Mouse (Mus musculus) heart, postnatal 0 days (tissue): ENCODE results near the gene Bptf. TPM values are rescaled to one million over a fixed set of nuclear protein-coding genes. Genes with fewer than 3 reads are reported as not detected.

ENCODE experiments used
- ATAC-seq: fragments of 200-750 bp; cut with Nextera tagmentation; 2 replicates; pipeline ENCODE4 v1.8.0; 2017; ENCODE audit warnings: low read depth, moderate number of reproducible peaks, moderate library complexity; ENCODE audit not compliant: insufficient read depth
- DNase-seq: peaks from one replicate; pipeline ENCODE4 v3.0.0-alpha.2; 2016; ENCODE audit warnings: low spot score
- H3K27ac ChIP-seq: fragments of 300-500 bp; sonication (generic); 2 replicates; pipeline ENCODE4 v1.5.1; 2014; ENCODE audit warnings: low read depth, mild to moderate bottlenecking
- H3K27me3 ChIP-seq: fragments of 300-500 bp; sonication (generic); 2 replicates; pipeline ENCODE4 v1.6.1; 2014; ENCODE audit warnings: low read length, mixed read lengths; ENCODE audit not compliant: control insufficient read depth, insufficient read depth
- H3K36me3 ChIP-seq: fragments of 300-500 bp; sonication (generic); replicated peaks from 2 replicates; pipeline ENCODE4 v1.6.1; 2014; ENCODE audit warnings: low read length, mixed read lengths; ENCODE audit not compliant: control insufficient read depth, insufficient read depth
- H3K4me1 ChIP-seq: fragments of 300-500 bp; sonication (generic); 2 replicates; pipeline ENCODE4 v1.6.1; 2014; ENCODE audit warnings: antibody characterized with exemption; ENCODE audit not compliant: control insufficient read depth, insufficient read depth
- H3K4me2 ChIP-seq: fragments of 300-500 bp; sonication (generic); 2 replicates; pipeline ENCODE4 v1.6.1; 2014; ENCODE audit warnings: low read depth, mild to moderate bottlenecking, low read length, moderate library complexity
- H3K4me3 ChIP-seq: fragments of 300-500 bp; sonication (generic); 2 replicates; pipeline ENCODE4 v1.5.1; 2014; ENCODE audit warnings: low read depth, low read length
- H3K9ac ChIP-seq: fragments of 300-500 bp; sonication (generic); replicated peaks from 2 replicates; pipeline ENCODE4 v1.6.1; 2014; ENCODE audit warnings: low read depth, low read length, mixed read lengths
- H3K9me3 ChIP-seq: fragments of 300-500 bp; sonication (generic); replicated peaks from 2 replicates; pipeline ENCODE4 v1.6.1; 2016; ENCODE audit warnings: low read length; ENCODE audit not compliant: control insufficient read depth
- CTCF ChIP-seq: IDR thresholded peaks from 2 replicates; pipeline ENCODE4 v1.5.1; 2016; ENCODE audit warnings: antibody characterized with exemption, control low read depth, low read depth
- EP300 ChIP-seq: IDR thresholded peaks from 2 replicates; pipeline ENCODE4 v1.6.1; 2016; ENCODE audit warnings: antibody characterized with exemption, low read depth
- WGBS: fragments of 180-500 bp; shearing (Covaris S2); extraction: QIAGEN DNeasy Blood & Tissue Kit; methylation state at CpG from one replicate; pipeline ENCODE4 v1.1.7; 2014; 5-methylcytosine and 5-hydroxymethylcytosine counted together
- polyA plus RNA-seq: library from polyadenylated mRNA; unstranded; fragments of >200 nt; fragmentation: Nextera tagmentation; extraction: Ambion mirVana; gene quantifications from 2 replicates; pipeline ENCODE4 v1.2.1, GENCODE M21; 2015
- total RNA-seq: library from RNA; depleted of rRNA; stranded (reverse); fragments of >200 nt; gene quantifications from 2 replicates; pipeline ENCODE4 v1.2.3, GENCODE M21; 2014; ENCODE audit warnings: low replicate concordance; rRNA removed

The Bptf gene
- 13.7 and 25.8 TPM in 2 replicates for total RNA-seq
- polyA plus RNA-seq, result 11.7 and 11.8 TPM in 2 replicates

DNA sequence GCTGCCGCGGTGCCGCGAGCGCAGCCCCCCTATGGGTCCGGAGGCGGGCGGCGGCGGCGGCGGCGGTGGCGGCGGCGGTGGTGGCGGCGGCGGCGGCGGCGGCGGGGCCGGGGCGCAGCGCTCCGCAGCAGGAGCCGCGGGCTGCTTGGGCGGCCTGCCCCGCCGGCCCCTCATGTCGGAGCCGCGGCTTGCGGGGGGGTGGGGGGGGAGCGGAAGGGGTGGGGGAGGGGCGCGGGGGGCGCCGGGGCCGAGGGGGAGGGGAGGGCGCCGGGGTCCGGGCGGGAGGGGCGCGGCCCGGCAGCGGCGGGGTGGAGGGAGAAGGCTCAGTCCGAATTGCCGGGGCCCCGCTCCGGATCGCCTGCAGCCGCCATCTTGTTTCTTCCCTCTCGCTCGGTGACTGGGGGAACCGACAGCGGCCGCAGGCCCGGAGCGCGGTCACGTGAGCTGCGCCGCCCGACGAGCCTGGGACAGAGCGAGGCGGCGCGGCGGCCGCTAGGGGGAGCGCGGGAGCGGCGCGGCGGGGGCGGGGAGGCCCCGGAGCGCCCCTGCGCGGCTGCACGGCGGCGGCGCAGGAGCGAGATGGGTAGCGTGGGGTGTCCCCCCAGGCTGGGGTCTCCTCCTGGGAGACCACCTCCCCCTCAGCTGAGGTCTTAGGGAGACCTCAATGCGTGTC lies at the start of gene Bptf:
Gene Bptf (minus strand): TSS at position 379 of the 673 bp plus-strand sequence.
- TF ChIP-seq CTCF (peak; percentile 46), EP300 (no peak)
- Histone ChIP-seq H3K9ac (peak within 1 kb of the TSS; percentile 96), H3K27ac (peak within 1 kb of the TSS; percentile 96), H3K36me3 (no peaks in the 10 kb centered on the region), H3K4me1 (peaks cover 14% of the 10 kb centered on the region; the same call in 1 of the 2 replicates), H3K27me3 (no peaks in the 10 kb centered on the region), H3K9me3 (no peaks in the 10 kb centered on the region), H3K4me3 (peak within 1 kb of the TSS; percentile 84), H3K4me2 (peak within 1 kb of the TSS; percentile 93)
- 0% methylated on average over 27 of the region's 94 CpGs for WGBS
- DNase-seq, result peak; percentile 89
- ATAC-seq, result peak; percentile 98

DNA sequence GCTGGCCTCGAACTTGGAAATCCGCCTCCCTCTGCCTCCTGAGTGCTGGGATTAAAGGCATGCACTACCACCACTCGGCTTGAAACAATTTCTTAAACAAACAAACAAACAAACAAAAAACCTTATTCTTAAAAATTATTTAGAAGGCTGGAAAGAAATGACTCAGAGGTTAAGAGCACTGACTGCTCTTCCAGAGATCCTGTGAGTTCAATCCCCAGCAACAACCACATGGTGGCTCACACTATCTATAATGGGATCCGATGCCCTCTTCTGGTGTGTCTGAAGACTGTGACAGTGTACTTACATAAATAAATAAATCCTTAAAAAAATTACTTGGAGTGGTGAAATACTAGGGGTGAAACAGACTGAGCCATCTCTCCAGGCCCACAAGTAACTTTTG lies 29.3 kb upstream of the Bptf start:
- Histone ChIP-seq H3K9me3 (no peaks in the 10 kb centered on the region), H3K4me1 (peaks cover 14% of the 10 kb centered on the region), H3K27ac (no peak overlapping the region), H3K4me3 (no peak overlapping the region), H3K27me3 (no peaks in the 10 kb centered on the region), H3K36me3 (peaks cover 6% of the 10 kb centered on the region), H3K4me2 (no peak overlapping the region), H3K9ac (no peak overlapping the region)
- WGBS, result 74% methylated on average over 4 of the region's 4 CpGs
- ATAC-seq (no peak), DNase-seq (no peak)
- no peak for TF ChIP-seq EP300
- no peak for TF ChIP-seq CTCF

- DNase-seq, result no peak
Observed at GRCm38 (mm10) chr11:107159034-107159433, 27.1 kb upstream of the Bptf start.

GRCm38 (mm10) chr11:107156977-107157642 lies 25.2 kb upstream of the Bptf start:
- peaks cover 14% of the 10 kb centered on the region for H3K4me1 ChIP-seq
- peak; percentile 75 for ATAC-seq
- peak; percentile 34 for DNase-seq
- no peak overlapping the region for H3K4me3 ChIP-seq
- no peaks in the 10 kb centered on the region for H3K36me3 ChIP-seq
- 19% methylated on average over 5 of the region's 5 CpGs for WGBS
- H3K9me3 ChIP-seq, result no peaks in the 10 kb centered on the region
- no peaks in the 10 kb centered on the region for H3K27me3 ChIP-seq
- H3K4me2 ChIP-seq, result no peak overlapping the region
- H3K9ac ChIP-seq, result no peak overlapping the region
- peak overlapping the region; percentile 54 for H3K27ac ChIP-seq
- TF ChIP-seq CTCF (no peak), EP300 (no peak)

More at GRCm38 (mm10) chr11:107159034-107159433, 27.1 kb upstream of the Bptf start:
- WGBS, result 68% methylated on average over 1 of the region's 1 CpGs
- H3K27ac ChIP-seq, result no peak overlapping the region
- peaks cover 14% of the 10 kb centered on the region for H3K4me1 ChIP-seq
- no peak overlapping the region for H3K9ac ChIP-seq
- no peaks in the 10 kb centered on the region for H3K9me3 ChIP-seq
- H3K27me3 ChIP-seq, result no peaks in the 10 kb centered on the region
- ATAC-seq, result no peak
- no peak overlapping the region for H3K4me3 ChIP-seq
- H3K36me3 ChIP-seq, result no peaks in the 10 kb centered on the region
- H3K4me2 ChIP-seq, result no peak overlapping the region
- TF ChIP-seq CTCF (peak; percentile 33; the same call in 1 of the 2 replicates), EP300 (no peak)

DNA sequence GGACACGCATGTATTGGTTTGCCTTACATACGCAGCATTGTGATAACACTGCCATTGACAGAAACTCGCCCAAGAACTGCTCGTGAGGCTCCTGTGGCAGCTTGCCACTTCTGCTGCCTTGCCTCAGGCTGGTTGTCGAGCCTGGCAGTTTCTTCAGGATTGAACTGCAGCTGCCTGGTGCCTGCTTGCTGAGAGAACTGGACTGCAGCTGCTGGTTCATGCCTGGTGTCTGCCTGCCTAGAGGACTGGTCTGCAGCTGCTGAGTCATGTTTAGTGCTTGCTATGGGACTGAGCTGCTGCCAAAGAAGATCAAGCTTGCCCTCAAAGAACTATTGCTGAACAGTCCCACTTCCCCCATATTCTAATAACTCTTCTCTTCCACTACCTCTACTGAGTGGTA lies 23.4 kb upstream of the Bptf start:
- WGBS, result 71% methylated on average over 5 of the region's 5 CpGs
- Histone ChIP-seq H3K4me3 (no peak overlapping the region), H3K36me3 (no peaks in the 10 kb centered on the region), H3K27ac (no peak overlapping the region), H3K9me3 (no peaks in the 10 kb centered on the region), H3K4me2 (no peak overlapping the region), H3K4me1 (peaks cover 14% of the 10 kb centered on the region), H3K27me3 (no peaks in the 10 kb centered on the region), H3K9ac (no peak overlapping the region)
- ATAC-seq (no peak), DNase-seq (no peak)
- TF ChIP-seq EP300 (no peak), CTCF (no peak)
